Mouse (Mus musculus): ENCODE results near the gene Babam2. TPM values are rescaled to one million over a fixed set of nuclear protein-coding genes. Genes with fewer than 3 reads are reported as not detected.
A peak's percentile ranks its signal among the peaks of the same experiment; 100 is the strongest.

Gene Babam2
- polyA plus RNA-seq, 1 experiment from 2014 or later: 90.2 TPM

DNA sequence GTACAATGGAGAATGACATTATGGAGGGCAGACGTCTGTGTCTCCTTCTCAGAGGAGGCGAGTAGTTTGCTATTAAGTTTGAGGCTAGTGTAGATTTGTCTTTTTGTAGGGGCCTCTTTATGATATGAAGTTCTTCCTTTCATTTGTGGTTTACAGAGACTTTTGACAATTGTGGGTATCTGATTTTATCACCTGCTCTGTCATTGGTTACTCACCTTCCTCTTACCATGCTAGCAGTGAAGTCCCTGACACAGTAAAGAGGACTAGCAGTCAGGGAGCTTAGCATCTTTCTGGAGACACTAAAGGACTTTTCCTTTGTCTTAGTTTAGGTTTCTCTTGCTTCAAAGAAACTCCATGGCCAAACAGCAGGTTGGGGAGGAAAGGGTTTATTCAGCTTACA is 28.4 kb downstream of the Babam2 start:
- Histone ChIP-seq H3K4me3 (replicated peaks; ENCODE audit: low read depth, low read length) (no peak overlapping the region), H3K27ac (no peak overlapping the region), H3K36me3 (ENCODE audit: insufficient read depth, low read length) (no peaks in the 10 kb centered on the region), H3K9ac (ENCODE audit: low read depth, low read length) (no peak overlapping the region), H3K9me3 (replicated peaks; ENCODE audit: low read length) (no peaks in the 10 kb centered on the region), H3K4me2 (ENCODE audit: low read length) (no peak overlapping the region), H3K27me3 (ENCODE audit: insufficient read depth, low read length) (no peaks in the 10 kb centered on the region), H3K4me1 (replicated peaks; ENCODE audit: insufficient read depth, low read length) (no peaks in the 10 kb centered on the region)
- WGBS: 93% methylated on average over 2 of the region's 2 CpGs
- no peak for DNase-seq (ENCODE audit: low spot score)
- TF ChIP-seq CTCF (IDR thresholded peaks at IDR 0.05; ENCODE audit: low read depth): no peak
- no peak for ATAC-seq (replicated peaks; ENCODE audit: low FRiP score, low read depth)

DNA sequence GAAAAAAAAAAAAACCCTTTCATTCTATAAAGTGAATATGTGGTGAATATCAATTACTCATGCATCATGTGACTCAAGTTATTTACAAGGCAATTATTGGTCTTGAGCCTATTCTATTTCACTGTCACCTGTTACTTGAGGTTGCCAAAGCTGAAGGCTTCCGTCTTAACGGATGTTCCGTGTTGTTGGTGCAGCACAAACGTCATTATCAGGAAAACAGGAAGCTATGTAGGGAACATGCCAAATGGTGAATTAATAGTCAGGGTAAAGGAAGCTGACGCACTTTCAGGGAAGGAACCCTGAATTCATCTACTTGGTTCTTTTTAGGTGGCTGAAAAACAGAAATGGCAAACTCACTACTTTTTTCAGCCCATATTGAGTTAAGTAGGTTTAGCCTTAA is 30.0 kb downstream of the Babam2 start:
- Histone ChIP-seq H3K36me3 (ENCODE audit: insufficient read depth, low read length) (no peaks in the 10 kb centered on the region), H3K9me3 (replicated peaks; ENCODE audit: low read length) (no peaks in the 10 kb centered on the region), H3K4me2 (ENCODE audit: low read length) (no peak overlapping the region), H3K4me1 (replicated peaks; ENCODE audit: insufficient read depth, low read length) (no peaks in the 10 kb centered on the region), H3K27me3 (ENCODE audit: insufficient read depth, low read length) (no peaks in the 10 kb centered on the region), H3K27ac (no peak overlapping the region), H3K4me3 (replicated peaks; ENCODE audit: low read depth, low read length) (no peak overlapping the region), H3K9ac (ENCODE audit: low read depth, low read length) (no peak overlapping the region)
- no peak for ATAC-seq (replicated peaks; ENCODE audit: low FRiP score, low read depth)
- peak; percentile 50 for DNase-seq (ENCODE audit: low spot score)
- 67% methylated on average over 5 of the region's 5 CpGs for WGBS
- TF ChIP-seq CTCF (IDR thresholded peaks at IDR 0.05; ENCODE audit: low read depth): no peak

DNA sequence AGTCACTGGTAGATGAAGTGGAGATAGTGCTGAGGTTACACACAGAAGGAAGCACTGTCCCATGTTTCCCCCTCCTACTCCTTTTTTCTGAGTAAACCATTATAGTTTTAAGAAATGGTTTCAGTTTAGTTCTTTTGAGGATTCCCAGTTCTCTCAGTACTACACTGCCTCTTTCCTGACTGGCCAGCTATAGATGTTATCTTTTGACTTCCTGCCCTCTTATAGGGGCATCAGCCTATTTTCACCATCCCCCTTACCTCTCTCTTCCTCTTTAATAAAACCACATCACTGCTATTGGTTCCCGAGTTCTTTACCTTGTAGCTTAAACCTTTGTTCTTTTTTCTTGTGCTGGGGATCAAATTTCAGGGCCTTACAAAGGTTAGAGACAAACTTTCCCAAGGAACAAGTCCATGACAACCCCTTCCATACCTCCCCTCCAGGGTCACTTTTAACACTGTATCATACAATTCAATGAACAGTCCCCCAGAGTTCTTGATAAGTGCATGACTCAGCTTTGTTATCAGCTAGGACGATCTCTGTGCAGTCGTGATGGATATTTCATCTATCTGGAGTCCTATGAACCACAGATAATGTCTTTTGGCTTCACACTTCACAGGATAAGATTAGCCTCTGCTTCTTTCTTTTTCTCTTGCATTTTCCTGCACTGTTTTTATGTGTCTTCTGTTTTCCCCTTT is 35.3 kb downstream of the Babam2 start:
- H3K36me3 ChIP-seq (ENCODE audit: insufficient read depth, low read length): no peaks in the 10 kb centered on the region
- no peak for TF ChIP-seq CTCF (IDR thresholded peaks at IDR 0.05; ENCODE audit: low read depth)
- no peak overlapping the region for H3K9ac ChIP-seq (ENCODE audit: low read depth, low read length)
- H3K9me3 ChIP-seq (replicated peaks; ENCODE audit: low read length): no peaks in the 10 kb centered on the region
- H3K27ac ChIP-seq: no peak overlapping the region
- ATAC-seq (replicated peaks; ENCODE audit: low FRiP score, low read depth) (no peak), DNase-seq (ENCODE audit: low spot score) (no peak)
- no peaks in the 10 kb centered on the region for H3K27me3 ChIP-seq (ENCODE audit: insufficient read depth, low read length)
- no peak overlapping the region for H3K4me3 ChIP-seq (replicated peaks; ENCODE audit: low read depth, low read length)
- H3K4me2 ChIP-seq (ENCODE audit: low read length): no peak overlapping the region
- 24% methylated on average over 3 of the region's 3 CpGs for WGBS
- H3K4me1 ChIP-seq (replicated peaks; ENCODE audit: insufficient read depth, low read length): no peaks in the 10 kb centered on the region

DNA sequence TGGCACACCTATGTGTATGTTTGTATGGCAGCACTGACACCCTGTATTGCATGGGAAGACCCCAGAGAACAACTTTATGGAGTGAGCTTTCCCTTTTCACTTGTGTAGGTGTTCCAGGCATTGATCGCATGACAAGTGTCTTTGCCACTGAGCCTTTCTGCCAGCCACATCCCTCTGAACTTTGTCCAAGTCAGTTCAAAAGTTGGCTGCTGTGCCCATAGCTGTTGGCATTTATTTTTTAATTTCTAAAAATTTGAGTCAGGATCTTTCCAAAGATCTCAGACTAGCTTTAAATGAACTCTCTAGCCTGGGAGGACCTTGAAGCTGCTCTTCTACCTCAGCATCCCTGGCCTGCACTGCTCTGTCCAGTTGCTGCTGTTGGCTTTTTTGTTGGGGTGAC is 44.4 kb downstream of the Babam2 start:
- no peaks in the 10 kb centered on the region for H3K36me3 ChIP-seq (ENCODE audit: insufficient read depth, low read length)
- H3K27me3 ChIP-seq (ENCODE audit: insufficient read depth, low read length): no peaks in the 10 kb centered on the region
- no peak for DNase-seq (ENCODE audit: low spot score)
- H3K4me1 ChIP-seq (replicated peaks; ENCODE audit: insufficient read depth, low read length): no peaks in the 10 kb centered on the region
- no peaks in the 10 kb centered on the region for H3K9me3 ChIP-seq (replicated peaks; ENCODE audit: low read length)
- H3K27ac ChIP-seq: no peak overlapping the region
- TF ChIP-seq CTCF (IDR thresholded peaks at IDR 0.05; ENCODE audit: low read depth): no peak
- WGBS: 88% methylated on average over 1 of the region's 1 CpGs
- no peak overlapping the region for H3K4me3 ChIP-seq (replicated peaks; ENCODE audit: low read depth, low read length)
- no peak overlapping the region for H3K9ac ChIP-seq (ENCODE audit: low read depth, low read length)
- no peak overlapping the region for H3K4me2 ChIP-seq (ENCODE audit: low read length)
- ATAC-seq (replicated peaks; ENCODE audit: low FRiP score, low read depth): no peak

DNA sequence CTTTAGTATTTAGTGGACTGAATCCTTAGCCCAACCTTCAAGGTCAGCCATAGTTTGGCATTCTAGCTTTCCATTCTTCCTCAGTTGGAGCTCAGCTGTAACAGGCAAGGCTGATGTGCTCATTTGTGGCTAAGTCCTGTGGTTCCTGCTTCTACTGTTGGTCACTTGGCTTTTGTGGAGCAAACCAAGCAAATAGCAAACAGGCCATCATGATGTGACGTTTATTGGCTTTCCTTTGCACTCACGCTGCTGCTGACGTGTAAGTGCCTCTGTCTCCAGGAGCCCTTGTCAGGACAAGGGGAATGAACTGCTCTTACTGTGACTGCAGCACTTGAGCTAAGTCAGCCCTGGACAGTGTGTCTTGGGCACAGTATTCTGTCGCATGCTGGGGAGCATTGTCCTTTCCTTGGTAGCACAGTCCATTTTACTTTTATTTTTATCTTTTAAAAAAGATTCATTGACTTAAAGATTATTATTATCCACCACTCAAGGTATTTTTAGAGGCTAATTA is 45.1 kb downstream of the Babam2 start:
- Histone ChIP-seq H3K36me3 (ENCODE audit: insufficient read depth, low read length) (no peaks in the 10 kb centered on the region), H3K9ac (ENCODE audit: low read depth, low read length) (no peak overlapping the region), H3K9me3 (replicated peaks; ENCODE audit: low read length) (no peaks in the 10 kb centered on the region), H3K4me2 (ENCODE audit: low read length) (no peak overlapping the region), H3K27ac (no peak overlapping the region), H3K4me3 (replicated peaks; ENCODE audit: low read depth, low read length) (no peak overlapping the region), H3K27me3 (ENCODE audit: insufficient read depth, low read length) (no peaks in the 10 kb centered on the region), H3K4me1 (replicated peaks; ENCODE audit: insufficient read depth, low read length) (no peaks in the 10 kb centered on the region)
- 64% methylated on average over 4 of the region's 4 CpGs for WGBS
- no peak for TF ChIP-seq CTCF (IDR thresholded peaks at IDR 0.05; ENCODE audit: low read depth)
- DNase-seq (ENCODE audit: low spot score): no peak
- no peak for ATAC-seq (replicated peaks; ENCODE audit: low FRiP score, low read depth)

DNA sequence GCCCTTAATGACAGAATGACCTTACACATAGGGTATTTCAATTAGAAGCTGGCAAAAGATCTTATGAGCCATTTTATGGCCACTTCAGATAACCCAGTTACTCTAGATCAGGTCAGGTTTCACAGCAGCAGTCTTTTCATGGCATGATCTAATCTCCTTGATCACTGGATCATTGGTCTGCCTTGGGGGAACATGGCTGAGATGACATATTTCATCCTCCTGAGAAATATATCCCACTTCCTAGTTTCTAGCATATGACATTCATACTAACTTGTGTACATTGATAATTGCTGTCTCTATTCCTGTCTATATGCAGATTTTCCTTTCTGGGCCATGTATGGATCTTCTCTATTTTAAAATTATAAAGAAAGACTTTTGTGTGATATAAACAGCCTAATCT is 51.9 kb downstream of the Babam2 start:
- no peak for DNase-seq (ENCODE audit: low spot score)
- TF ChIP-seq CTCF (IDR thresholded peaks at IDR 0.05; ENCODE audit: low read depth): no peak

More for the DNA sequence above, 51.9 kb downstream of the Babam2 start:
- H3K4me3 ChIP-seq (replicated peaks; ENCODE audit: low read depth, low read length): no peak overlapping the region
- no peak overlapping the region for H3K4me2 ChIP-seq (ENCODE audit: low read length)
- H3K9ac ChIP-seq (ENCODE audit: low read depth, low read length): no peak overlapping the region
- no peaks in the 10 kb centered on the region for H3K9me3 ChIP-seq (replicated peaks; ENCODE audit: low read length)
- no peak for ATAC-seq (replicated peaks; ENCODE audit: low FRiP score, low read depth)
- no peaks in the 10 kb centered on the region for H3K4me1 ChIP-seq (replicated peaks; ENCODE audit: insufficient read depth, low read length)
- H3K27me3 ChIP-seq (ENCODE audit: insufficient read depth, low read length): no peaks in the 10 kb centered on the region
- H3K27ac ChIP-seq: no peak overlapping the region
- H3K36me3 ChIP-seq (ENCODE audit: insufficient read depth, low read length): no peaks in the 10 kb centered on the region
